Mouse (Mus musculus): ENCODE data around the gene Bod1. TPM values are rescaled to one million over a fixed set of nuclear protein-coding genes. Genes with fewer than 3 reads are reported as not detected.
A peak's percentile ranks its signal among the peaks of the same experiment; 100 is the strongest.

Bod1 gene
- polyA plus RNA-seq, 1 experiment from 2014 or later: 13.7 TPM

DNA sequence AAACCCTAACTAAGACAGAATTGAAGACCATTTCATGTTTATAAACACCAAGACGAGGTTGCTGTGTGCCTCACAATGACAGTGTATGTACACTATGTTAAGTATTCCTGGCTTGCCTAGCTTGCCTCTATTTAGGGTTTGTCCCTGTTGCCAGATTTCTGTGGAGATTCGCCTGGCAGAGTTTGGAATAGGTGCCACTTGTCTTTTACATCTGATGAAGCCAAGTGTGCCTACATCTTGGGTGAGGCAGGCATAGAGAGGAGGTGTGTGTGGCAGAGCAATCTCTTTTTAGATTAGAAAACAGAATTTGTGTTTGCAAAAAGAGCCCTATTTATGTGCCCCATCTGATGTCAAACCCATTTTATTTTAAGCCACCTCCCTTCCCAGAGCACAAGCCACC, 12.4 kb upstream of the Bod1 start:
- Histone ChIP-seq H3K36me3 (ENCODE audit: inconsistent target) (no peaks in the 10 kb centered on the region), H3K79me2 (ENCODE audit: inconsistent target) (no peaks in the 10 kb centered on the region), H3K27ac (no peak overlapping the region), H3K4me3 (ENCODE audit: inconsistent target) (no peak overlapping the region)
- WGBS (ENCODE audit: missing documents): 92% methylated on average over 2 of the region's 2 CpGs

DNA sequence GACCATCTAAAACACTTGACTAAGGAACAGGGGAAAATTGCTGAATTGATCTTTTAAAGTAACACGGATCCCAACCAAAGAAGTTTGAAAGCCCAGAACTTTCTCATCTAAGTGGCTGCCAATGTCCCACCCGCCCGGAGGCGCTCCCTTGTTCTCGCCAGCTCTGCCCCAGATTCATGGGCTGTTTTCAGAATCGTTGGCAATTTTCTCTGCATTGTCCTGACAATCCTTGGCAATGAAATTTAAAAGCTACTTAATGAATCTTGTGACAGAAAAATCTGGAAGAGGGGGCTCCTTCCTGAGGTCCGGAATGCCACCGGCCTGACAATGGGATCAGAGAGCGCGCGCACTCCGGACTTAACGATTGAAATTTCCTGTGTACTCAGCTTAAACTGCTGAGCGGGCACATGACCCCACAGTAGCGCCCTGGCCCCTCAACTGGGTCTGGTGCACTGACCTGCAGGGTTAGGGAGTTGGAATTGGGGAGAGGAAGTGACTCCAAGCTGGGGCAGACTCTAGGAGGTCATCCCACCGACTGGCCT, 8.2 kb upstream of the Bod1 start:
- WGBS (ENCODE audit: missing documents): 92% methylated on average over 16 of the region's 16 CpGs
- no peaks in the 10 kb centered on the region for H3K79me2 ChIP-seq (ENCODE audit: inconsistent target)
- no peaks in the 10 kb centered on the region for H3K36me3 ChIP-seq (ENCODE audit: inconsistent target)

DNA sequence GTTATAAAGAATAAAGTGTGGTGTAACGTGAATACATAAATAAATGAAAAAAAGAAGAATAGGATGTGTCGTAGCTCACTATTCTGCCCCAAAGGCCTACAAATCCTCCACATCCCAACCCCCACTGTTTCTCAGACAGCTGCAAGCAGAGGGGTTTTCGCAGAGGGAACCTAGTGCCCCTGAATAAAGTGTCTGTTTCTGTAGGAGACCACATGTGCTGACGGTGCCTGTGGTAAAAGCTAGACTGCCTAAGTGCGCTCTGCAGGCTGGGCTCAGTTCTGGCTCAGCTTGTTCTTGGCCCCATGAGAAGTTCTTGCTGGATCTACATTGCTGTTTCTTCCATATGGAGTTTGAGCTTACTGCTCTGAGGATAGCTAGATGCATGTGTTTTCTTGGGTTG, 5.6 kb upstream of the Bod1 start:
- Histone ChIP-seq H3K36me3 (ENCODE audit: inconsistent target) (no peaks in the 10 kb centered on the region), H3K4me3 (ENCODE audit: inconsistent target) (no peak overlapping the region), H3K27ac (no peak overlapping the region), H3K79me2 (ENCODE audit: inconsistent target) (no peaks in the 10 kb centered on the region)
- 90% methylated on average over 5 of the region's 5 CpGs for WGBS (ENCODE audit: missing documents)

More for the DNA sequence above, 8.2 kb upstream of the Bod1 start:
- H3K4me3 ChIP-seq (ENCODE audit: inconsistent target): no peak overlapping the region
- no peak overlapping the region for H3K27ac ChIP-seq

- Histone ChIP-seq H3K79me2 (ENCODE audit: inconsistent target) (no peaks in the 10 kb centered on the region), H3K27ac (no peak overlapping the region), H3K4me3 (ENCODE audit: inconsistent target) (no peak overlapping the region), H3K36me3 (ENCODE audit: inconsistent target) (no peaks in the 10 kb centered on the region)
- WGBS (ENCODE audit: missing documents): 93% methylated on average over 3 of the region's 3 CpGs
These were observed 5.1 kb upstream of the Bod1 start for GRCm38 (mm10) chr11:31676661-31677252.

- 52% methylated on average over 2 of the region's 2 CpGs for WGBS (ENCODE audit: missing documents)
- H3K36me3 ChIP-seq (ENCODE audit: inconsistent target): no peaks in the 10 kb centered on the region
- H3K4me3 ChIP-seq (ENCODE audit: inconsistent target): no peak overlapping the region
- no peak overlapping the region for H3K27ac ChIP-seq
- peaks cover 5% of the 10 kb centered on the region; the same call in 1 of the 2 replicates for H3K79me2 ChIP-seq (ENCODE audit: inconsistent target)
These were observed 3.7 kb upstream of the Bod1 start for GRCm38 (mm10) chr11:31675430-31675829.

DNA sequence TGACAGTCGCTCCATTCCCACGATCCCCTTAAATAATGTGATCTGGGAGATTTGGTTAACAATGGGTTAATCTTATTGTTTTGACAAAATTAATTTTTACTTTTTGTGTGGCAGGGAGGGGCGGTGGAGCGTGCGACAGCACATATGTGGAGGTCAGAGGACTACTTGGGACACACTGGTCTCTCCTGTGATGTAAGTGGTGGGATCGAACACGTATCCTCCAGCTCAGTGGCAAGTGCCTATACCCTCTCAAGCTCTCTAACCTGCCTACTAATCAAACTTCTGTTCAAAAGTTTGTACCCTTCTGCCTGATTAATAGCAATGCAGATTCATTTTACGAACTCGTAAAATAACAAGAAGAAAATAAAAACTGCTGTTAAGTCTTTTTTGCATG, 482 bp upstream of the Bod1 start:
- Histone ChIP-seq H3K79me2 (ENCODE audit: inconsistent target) (peaks cover 19% of the 10 kb centered on the region; the same call in 1 of the 2 replicates), H3K36me3 (ENCODE audit: inconsistent target) (peaks cover 11% of the 10 kb centered on the region; the same call in 1 of the 2 replicates), H3K27ac (peak overlapping the region; percentile 33), H3K4me3 (ENCODE audit: inconsistent target) (peak overlapping the region; percentile 81)
- 15% methylated on average over 9 of the region's 9 CpGs for WGBS (ENCODE audit: missing documents)

DNA sequence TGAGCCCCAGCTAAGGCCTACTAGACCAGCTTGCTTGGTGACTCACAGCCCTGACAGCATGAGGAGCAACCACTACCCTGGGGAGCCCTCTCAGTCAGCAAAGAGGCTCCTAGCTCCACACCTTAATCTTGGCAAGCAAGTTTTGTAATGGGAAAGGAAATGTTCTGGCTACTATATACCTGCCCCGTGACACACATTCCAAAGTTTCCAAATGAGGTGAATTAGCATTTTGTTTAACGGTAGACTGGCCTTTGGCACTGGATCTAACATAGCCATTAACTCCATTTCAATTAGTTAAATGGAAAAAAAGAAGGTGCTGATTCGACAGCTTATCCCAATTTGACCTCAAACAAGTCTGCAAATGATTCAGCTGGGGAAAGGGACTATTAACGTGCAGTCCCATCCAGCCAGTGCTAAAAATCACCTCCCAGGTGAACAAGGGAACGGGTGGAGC, 1.2 kb downstream of the Bod1 start:
- H3K27ac ChIP-seq: no peak overlapping the region
- 71% methylated on average over 5 of the region's 5 CpGs for WGBS (ENCODE audit: missing documents)
- peaks cover 19% of the 10 kb centered on the region; the same call in 1 of the 2 replicates for H3K79me2 ChIP-seq (ENCODE audit: inconsistent target)
- H3K4me3 ChIP-seq (ENCODE audit: inconsistent target): peak overlapping the region; percentile 71; the same call in 1 of the 2 replicates
- peaks cover 28% of the 10 kb centered on the region for H3K36me3 ChIP-seq (ENCODE audit: inconsistent target)

GRCm38 (mm10) chr11:31669172-31669869, 2.4 kb downstream of the Bod1 start:
- peaks cover 39% of the 10 kb centered on the region for H3K36me3 ChIP-seq (ENCODE audit: inconsistent target)
- 81% methylated on average over 9 of the region's 9 CpGs for WGBS (ENCODE audit: missing documents)
- no peak overlapping the region for H3K27ac ChIP-seq
- H3K4me3 ChIP-seq (ENCODE audit: inconsistent target): no peak overlapping the region
- H3K79me2 ChIP-seq (ENCODE audit: inconsistent target): peaks cover 19% of the 10 kb centered on the region; the same call in 1 of the 2 replicates

DNA sequence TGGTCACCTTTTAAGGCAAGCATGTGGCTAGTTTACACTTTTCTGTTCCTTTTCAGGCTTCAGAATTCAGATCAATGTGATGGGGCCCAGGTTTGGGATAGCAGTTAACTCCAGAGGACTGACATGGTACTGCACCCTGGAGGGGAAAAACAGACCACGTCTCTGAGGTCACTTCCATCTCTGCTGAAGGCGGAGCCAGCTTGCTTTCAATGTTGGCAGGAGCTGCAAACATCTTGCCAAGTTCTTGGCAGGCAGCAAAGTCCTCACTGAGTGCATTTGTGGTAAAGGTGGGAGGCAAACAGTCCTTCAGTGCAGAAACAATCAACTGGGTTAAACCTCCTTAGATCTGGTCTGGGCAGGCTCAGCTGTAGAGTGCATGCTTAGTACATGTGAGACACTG, 7.5 kb downstream of the Bod1 start:
- peaks cover 1% of the 10 kb centered on the region; the same call in 1 of the 2 replicates for H3K79me2 ChIP-seq (ENCODE audit: inconsistent target)
- peaks cover 49% of the 10 kb centered on the region for H3K36me3 ChIP-seq (ENCODE audit: inconsistent target)
- WGBS (ENCODE audit: missing documents): 85% methylated on average over 2 of the region's 2 CpGs
- no peak overlapping the region for H3K27ac ChIP-seq
- H3K4me3 ChIP-seq (ENCODE audit: inconsistent target): no peak overlapping the region

DNA sequence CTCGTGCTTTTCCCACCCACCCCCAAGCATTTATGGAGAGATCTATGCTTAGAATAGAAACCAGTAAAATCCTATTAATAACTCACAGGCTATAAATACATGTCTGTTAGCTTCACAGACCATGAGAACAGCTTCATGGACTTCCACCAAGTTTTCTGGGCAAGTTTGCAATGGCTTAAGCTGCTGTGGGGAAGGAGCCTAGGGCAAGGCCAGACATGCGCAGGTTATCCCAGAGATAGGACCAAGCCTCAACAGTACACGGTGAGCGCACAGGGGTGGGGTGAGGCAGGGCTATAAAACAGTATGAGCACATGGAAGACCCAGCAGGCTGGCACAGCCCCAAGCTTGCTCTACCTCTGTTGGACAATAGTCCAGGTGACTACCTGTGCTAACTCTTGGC, 8.2 kb downstream of the Bod1 start:
- Histone ChIP-seq H3K79me2 (ENCODE audit: inconsistent target) (no peaks in the 10 kb centered on the region), H3K27ac (no peak overlapping the region), H3K4me3 (ENCODE audit: inconsistent target) (no peak overlapping the region), H3K36me3 (ENCODE audit: inconsistent target) (peaks cover 49% of the 10 kb centered on the region)
- WGBS (ENCODE audit: missing documents): 95% methylated on average over 4 of the region's 4 CpGs

GRCm38 (mm10) chr11:31662872-31663446, 8.7 kb downstream of the Bod1 start:
- Histone ChIP-seq H3K79me2 (ENCODE audit: inconsistent target) (no peaks in the 10 kb centered on the region), H3K27ac (no peak overlapping the region), H3K36me3 (ENCODE audit: inconsistent target) (peaks cover 46% of the 10 kb centered on the region), H3K4me3 (ENCODE audit: inconsistent target) (no peak overlapping the region)
- WGBS (ENCODE audit: missing documents): 86% methylated on average over 5 of the region's 5 CpGs

DNA sequence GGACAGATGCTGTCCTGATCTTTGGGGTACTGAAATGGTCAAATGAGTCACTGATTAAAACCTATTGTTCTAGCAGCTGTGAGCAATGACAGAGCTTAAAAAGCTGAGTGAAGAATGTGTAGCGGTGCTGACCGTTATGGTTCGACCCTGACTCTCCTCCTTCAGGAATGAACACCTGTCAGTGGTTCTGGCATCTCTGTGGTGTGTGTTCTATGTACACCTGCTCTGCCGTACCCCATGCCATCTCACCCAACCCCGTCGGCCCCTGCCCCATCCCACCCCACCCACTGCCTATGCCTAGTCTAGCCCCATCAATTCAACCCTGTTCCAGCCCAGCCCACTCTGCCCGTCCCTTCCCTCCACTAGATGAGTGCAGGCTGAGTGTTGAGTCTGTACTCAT, 9.5 kb downstream of the Bod1 start:
- Histone ChIP-seq H3K79me2 (ENCODE audit: inconsistent target) (no peaks in the 10 kb centered on the region), H3K36me3 (ENCODE audit: inconsistent target) (peaks cover 39% of the 10 kb centered on the region), H3K4me3 (ENCODE audit: inconsistent target) (no peak overlapping the region), H3K27ac (no peak overlapping the region)
- WGBS (ENCODE audit: missing documents): 89% methylated on average over 6 of the region's 7 CpGs

- Histone ChIP-seq H3K36me3 (ENCODE audit: inconsistent target) (no peaks in the 10 kb centered on the region), H3K79me2 (ENCODE audit: inconsistent target) (no peaks in the 10 kb centered on the region), H3K27ac (no peak overlapping the region), H3K4me3 (ENCODE audit: inconsistent target) (no peak overlapping the region)
These were observed 13.9 kb downstream of the Bod1 start for GRCm38 (mm10) chr11:31657806-31658175.

- H3K79me2 ChIP-seq (ENCODE audit: inconsistent target): no peaks in the 10 kb centered on the region
- H3K4me3 ChIP-seq (ENCODE audit: inconsistent target): no peak overlapping the region
- WGBS (ENCODE audit: missing documents): 76% methylated on average over 5 of the region's 5 CpGs
- no peak overlapping the region for H3K27ac ChIP-seq
- no peaks in the 10 kb centered on the region for H3K36me3 ChIP-seq (ENCODE audit: inconsistent target)
These were observed 14.4 kb downstream of the Bod1 start for GRCm38 (mm10) chr11:31657168-31657805.

DNA sequence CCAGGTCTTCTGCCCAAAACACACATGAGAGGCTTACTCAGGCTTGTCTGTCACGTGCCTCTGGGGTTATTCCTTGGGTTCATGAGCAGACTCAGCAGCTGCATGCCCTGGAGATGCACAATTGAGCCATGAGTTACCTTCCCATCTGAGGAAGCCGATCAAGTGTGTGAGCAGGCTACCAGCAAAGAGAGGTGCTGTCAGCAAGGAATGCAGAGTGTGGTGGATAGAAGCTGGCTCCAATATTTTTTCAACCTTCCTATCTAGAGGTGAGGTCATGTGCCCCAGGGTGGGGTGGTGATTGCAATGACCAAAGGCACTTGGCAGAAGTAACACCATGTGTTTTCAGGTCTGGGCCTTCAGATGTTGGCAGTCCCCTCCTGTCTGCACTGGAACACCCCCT, 22.2 kb downstream of the Bod1 start:
- WGBS (ENCODE audit: missing documents): 83% methylated on average over 2 of the region's 2 CpGs
- H3K36me3 ChIP-seq (ENCODE audit: inconsistent target): no peaks in the 10 kb centered on the region
- H3K27ac ChIP-seq: no peak overlapping the region
- H3K4me3 ChIP-seq (ENCODE audit: inconsistent target): no peak overlapping the region
- no peaks in the 10 kb centered on the region for H3K79me2 ChIP-seq (ENCODE audit: inconsistent target)
